Mouse (Mus musculus): ENCODE results near the gene Vkorc1l1.

Vkorc1l1 gene

DNA sequence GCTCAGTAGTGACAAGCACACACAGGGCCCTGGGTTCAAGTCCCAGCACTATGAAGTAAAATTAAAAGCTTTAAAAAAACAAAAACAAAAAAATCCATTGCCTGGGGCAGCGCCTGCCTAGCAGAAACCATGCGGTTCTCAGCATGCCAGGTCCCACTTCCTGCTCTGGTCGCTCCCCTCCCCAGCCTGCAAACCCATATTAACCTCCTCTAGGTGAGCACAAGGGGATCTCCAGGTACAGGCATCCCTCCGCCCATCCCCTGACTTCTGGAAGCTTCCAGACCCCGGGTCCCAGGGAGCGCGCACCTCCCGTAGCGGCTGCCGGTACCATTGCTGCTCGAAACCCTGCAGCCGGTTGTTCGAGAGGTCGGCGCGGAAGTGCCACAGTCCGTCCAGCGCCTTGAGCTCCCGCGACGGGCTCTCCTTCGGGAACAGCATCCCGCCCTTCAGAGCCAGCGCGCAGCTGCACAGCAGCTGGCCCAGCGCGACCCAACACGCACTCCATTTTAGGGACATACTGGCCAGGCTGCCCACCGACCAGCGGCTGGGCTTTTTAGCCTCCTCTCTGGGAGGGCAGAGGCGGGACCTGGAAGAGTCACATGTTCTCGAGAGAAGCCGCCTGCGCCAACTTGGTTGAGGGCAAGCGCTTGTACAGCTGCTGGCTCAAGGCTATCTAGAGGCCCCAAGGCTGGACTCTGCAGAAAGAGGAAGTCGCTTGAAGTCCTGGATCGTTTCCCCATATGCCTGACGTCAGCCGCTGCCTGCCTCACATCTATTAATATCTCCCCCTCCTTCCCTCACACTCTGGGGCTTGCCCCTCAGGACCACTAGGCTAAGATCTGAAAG lies 60.8 kb downstream of the Vkorc1l1 start, which contains the start of gene Gusb:
Gusb (minus strand) TSS at position 749 of the 846 bp plus-strand sequence.
- peak; percentile 40 for DNase-seq (ENCODE audit: low spot score)

DNA sequence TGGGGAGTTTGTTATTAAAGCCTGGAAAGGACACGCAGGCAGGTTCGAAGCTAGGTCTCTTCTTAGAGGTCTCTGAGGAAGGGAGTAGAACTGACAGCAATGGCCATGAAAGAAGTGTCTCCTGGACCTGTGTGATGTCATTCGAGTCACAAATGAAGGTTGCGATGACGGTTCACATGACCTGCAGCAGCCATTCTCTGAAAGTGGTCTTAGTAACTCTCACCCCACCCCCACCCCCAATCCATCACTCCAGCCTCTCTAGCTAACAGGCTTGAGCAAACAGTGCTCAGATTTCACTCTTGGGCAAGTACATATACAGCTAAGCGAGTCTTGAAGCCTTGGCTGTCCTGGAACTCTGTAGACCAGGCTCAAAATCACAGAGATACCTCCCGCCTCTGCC lies 61.5 kb downstream of the Vkorc1l1 start:
- no peak for DNase-seq (ENCODE audit: low spot score)

DNA sequence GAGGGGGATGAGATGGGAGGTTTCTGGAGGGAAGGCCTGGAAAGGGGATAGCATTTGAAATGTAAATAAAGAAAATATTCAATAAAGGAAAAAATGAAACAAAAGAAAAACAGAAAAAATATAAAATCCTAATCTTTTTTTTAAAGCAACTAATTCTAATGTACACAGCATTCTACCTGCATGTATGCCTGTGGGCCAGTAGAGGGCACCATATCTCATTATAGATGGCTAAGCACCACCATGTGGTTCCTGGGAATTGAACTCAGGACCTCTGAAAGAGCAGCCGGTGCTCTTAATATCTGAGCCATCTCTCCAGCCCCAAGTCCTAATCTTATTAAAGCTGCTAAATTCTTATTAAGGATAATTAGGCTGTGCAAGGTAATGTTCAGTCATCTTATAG lies 65.6 kb downstream of the Vkorc1l1 start:
- no peak for DNase-seq (ENCODE audit: low spot score)

DNA sequence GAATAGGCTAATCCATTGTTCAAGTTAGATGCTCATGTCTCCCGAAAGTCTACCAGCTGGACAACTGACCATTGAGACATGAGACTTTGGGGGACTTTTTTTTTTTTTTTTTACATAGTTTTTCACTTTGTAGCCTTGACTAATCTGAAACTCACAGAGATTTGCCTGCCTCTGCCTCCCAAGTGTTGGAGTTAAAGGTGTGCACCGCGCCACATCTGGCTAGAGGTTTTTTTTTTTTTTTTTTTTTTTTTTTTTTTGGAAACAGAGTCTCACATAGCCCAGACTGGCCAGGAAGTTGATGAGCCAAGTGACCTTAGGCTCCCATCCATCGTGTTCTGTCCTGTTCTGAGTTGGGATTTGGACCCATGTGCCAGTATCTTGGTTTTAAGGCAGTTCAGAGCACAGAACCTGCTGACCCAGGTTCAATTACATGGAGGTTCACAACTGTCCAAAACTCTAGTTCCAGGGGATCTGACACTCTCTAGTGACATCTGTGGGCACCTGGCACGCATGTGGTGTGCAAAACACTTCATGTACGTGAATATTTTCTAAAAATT lies 66.3 kb downstream of the Vkorc1l1 start:
- no peak for DNase-seq (ENCODE audit: low spot score)

DNA sequence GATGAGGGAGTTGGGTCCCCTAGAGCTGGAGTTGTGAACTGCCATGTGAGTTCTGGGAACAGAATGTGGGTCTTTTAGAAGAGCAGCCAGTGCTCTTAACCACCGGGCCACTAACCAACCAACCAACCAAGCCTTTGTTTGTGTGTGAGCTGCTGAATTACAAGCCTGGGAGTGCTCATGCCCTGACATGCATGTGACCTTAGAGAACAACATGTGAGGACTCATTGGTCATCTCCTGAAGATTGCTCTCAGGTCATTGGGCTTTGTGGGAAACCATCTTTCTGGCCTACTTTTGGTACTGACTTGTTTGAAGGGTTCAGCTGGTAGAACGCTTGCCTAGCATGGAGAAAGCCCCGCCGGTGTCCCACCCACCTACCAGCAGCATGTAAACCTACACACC lies 68.0 kb downstream of the Vkorc1l1 start:
- no peak for DNase-seq (ENCODE audit: low spot score)

DNA sequence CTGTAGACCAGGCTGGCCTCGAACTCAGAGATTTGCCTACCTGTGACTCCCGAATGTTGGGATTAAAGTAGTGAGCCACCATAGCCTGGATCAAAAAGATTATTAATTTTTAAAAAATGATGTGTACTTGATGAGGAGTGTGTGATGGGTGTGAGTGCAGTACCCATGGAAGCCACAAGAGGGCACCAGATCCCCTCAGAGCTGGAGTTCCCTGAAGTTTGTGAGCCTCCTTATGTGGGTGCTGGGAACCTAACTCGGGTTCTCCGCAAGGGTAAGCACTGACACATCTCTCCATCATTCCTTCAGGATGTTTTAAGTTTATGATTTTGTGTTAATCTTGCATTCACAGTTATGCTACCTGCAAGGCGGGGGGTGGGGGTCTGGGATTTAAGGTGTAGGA lies 69.2 kb downstream of the Vkorc1l1 start:
- no peak for DNase-seq (ENCODE audit: low spot score)

DNA sequence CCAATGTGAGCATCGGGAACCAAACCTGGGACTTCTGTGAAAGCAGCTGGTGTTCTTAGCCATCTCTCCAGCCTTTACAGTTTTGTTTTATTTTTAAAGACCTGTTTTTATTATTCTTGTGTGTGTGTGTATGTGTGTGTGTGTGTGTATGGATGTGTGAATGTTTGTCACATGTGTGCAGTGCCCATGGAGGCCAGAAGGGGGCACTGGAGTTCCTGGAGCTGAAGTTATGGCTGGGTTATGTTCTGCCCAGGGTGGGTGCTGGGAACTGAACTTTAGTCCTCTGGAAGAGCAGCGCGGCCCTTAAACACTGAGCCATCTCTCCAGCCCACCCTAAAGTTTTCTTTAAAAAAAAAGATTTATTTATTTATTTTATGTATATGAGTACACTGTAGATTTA lies 73.3 kb downstream of the Vkorc1l1 start:
- no peak for DNase-seq (ENCODE audit: low spot score)

DNA sequence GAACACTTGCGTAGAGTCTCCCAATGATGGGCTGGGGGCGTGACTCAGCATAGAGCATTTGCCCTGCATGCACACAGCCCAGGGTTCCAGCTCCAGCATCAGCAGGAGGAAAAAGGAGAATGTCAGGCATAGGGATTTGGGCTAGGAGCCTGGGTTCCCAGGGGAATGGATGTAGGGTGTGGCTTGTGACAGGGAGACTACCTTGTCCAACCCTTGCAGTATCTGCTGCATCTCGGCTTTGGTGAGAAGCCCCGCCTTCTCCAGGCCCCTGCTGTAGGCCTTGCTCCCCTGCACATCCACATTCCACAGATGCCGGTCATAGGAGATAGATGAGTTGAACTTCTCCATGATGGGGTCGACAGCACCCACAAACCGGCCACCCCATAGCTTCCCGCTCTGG lies 77.7 kb downstream of the Vkorc1l1 start:
- DNase-seq (ENCODE audit: low spot score), result no peak

DNA sequence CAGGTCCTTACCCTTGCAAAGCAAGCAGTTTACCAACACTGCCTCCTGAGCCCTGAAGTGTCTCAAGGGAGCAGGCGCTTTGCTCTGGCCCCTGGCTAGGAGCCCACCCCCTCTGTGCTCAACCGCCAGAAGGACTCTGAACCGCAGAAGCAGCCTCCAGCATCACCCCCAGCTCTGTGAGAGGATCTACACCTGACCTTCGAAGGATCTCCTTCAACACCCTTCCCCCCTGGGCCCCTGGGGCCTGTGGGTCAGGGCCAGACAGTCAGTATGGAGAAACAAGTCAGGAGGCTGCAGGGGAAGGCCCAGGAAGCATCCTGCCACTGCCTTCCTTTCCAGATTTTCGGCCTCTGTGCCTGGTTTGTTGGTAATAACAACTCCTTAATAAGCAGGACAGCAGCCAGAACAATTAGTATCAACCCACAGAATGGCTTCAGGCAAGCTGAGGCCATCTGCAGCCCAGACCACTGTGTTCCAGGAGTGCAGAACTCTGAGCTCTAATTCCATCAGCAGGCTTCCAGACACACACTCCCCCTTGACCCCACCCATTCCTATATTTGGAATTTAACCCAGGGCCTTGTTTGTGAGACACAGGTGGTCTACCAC lies 79.7 kb downstream of the Vkorc1l1 start:
- no peak for DNase-seq (ENCODE audit: low spot score)

DNA sequence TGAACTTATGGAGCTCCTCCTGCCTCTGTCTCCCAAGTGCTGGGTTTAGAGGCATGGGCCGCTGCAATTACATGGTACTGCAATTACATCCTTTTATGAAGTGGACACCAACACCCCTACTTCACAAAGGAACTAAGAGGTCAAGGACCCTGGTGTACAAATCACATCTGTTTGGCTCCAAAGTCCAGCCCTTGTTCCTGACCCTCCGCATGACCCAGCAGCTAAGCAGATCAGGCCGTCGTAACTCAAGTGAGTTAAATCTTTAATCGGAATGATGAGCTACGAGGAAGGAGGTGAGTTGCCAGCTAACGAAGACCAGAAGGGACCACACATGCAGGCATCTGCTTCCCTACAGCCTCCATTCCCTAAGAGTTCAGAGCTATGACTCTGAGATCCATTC lies 80.6 kb downstream of the Vkorc1l1 start:
- no peak for DNase-seq (ENCODE audit: low spot score)

DNA sequence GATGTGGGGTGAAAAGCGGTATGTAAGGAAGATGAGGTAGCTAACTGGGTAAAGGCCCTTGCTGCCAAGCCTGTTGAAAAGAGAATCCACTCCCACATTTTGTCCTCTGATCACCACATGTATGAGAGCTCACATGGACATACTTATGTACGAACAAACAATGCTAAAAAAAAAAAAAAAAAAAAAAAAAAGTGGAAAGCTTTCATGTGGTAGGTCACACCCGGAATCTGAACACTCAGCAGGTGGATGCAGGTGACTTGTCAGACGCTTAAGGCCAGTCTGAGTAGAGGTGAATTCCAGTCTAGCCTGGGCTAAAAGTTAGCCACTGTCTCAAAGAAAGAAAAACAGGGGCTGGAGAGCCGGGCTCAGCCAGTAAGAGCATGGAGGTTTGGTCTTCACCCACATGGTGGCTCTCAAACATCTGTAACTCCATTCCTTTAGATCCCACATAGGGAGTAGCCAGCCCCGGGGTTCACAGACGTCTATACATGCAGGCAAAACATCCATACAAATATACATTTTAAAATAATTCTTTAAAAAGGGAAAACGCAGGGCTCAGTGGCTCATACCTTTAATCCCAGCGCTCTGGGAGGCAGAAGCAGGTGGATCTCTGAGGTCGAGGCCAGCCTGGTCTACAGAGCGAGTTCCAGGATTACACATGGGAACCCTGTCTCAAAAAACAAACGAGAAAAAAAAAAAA lies 81.4 kb downstream of the Vkorc1l1 start:
- no peak for DNase-seq (ENCODE audit: low spot score)

DNA sequence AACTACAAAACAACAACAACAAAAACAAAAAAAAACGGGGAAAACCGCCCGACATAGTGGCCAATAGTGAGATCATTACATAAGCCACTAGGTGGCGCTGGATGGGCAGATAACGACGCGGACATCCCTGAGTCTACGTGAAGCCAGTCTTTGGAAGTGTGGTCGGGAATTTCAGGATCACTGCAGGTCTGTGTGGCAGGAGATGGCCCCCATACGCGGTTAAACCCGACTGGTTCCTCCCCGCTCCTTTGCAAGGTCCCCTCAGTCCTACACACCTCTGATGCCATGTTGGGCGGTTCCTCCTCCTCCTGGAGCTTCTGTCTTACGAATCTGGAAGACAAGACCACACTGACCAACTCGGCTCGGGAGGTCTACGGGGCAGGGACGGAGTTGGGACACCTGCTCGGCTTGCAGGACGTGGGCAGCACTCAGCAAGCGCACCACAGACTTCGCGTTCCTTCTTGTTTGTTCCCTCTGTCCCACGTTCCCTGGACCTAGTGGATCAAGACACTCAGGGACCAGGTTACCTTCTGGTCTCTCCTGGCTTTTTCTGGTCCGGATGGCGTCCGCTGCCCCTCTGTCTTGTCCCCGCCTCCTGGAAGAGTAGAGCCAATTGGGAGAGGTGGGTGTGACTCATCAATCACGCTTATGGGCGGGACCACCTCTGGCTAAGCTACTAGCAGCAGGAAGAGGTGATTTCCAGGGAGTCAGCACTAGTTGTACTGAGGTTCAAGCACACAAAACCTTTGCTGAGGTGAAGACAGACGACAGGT lies 82.2 kb downstream of the Vkorc1l1 start:
- DNase-seq (ENCODE audit: low spot score), result peak; percentile 41

DNA sequence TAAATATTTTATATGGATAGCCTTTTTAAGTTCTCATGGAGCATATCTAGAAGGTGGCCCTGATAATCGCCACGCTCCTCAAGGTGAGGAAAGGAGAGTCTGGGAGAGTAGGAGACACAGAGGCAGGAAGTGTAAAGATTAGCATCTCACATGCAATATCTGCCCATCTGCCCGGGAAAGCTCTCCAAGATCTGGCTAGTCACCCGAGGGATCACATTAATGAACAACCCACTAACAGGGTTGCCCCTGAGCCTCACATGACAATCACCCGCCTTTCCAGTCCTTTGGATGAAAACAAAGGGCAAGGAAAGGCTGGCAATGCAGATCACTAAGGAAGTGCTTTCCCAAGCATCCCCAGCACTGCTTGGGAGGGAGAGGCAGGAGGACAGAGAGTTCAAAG lies 85.4 kb downstream of the Vkorc1l1 start:
- no peak for DNase-seq (ENCODE audit: low spot score)

DNA sequence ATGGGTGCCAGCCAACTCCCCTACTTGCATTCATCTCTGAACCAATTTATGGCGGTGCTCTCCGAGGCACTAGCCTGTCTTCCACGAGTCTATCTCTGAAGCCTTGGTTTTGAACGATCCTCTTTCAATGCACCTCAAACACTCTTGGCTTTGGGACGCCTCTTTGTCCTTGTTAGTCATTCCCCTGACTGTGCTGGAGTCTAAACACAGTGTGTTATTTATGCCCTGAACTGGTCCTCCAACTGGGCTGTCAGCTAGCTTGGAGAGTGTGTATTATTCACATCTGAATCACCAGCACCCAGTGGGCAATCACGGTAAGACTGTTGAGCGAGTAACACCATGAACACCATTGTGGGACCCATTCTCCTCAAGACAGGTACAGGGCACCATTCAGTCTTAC lies 85.9 kb downstream of the Vkorc1l1 start:
- DNase-seq (ENCODE audit: low spot score), result no peak

DNA sequence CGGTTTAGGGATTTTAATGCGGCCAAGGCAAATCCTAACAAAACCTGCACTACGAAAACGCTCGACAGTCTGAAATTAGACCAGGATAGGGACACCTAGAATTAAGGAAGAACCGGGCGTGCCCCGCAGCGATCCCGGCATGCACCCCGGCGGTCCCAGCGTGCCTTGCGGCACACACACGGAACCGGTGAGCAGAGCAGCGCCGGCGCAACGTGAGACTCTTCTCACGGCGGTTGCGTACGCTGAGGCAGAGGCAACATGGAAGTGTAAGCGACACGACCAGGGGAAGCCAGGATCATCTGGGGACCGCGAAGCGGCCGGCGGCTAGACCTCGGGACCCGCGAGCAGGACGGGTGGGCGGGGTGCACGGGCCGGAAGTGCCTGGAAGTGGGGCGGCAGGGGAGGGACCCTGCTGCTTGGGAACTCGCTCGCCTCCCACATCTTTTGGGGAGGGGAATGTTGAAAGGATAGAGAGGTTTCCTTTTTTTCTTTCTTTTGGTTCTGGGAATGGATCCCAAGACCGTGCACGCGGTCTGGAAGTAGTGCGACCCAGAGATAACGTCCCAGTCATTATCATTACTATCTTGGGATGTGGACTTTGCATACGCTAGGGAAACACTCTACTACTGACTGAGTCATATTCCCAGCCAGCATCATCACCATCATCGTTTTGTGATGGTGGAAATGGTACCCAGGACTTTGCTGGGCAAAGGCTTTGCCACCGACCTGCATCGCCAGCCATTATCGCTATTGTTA lies 87.5 kb downstream of the Vkorc1l1 start, which contains the start of the genes Asl and Crcp:
Asl (minus strand) TSS at position 106 of the 756 bp plus-strand sequence.
Crcp (plus strand) TSS at position 149 of the 756 bp plus-strand sequence.
- peak; percentile 54 for DNase-seq (ENCODE audit: low spot score)

DNA sequence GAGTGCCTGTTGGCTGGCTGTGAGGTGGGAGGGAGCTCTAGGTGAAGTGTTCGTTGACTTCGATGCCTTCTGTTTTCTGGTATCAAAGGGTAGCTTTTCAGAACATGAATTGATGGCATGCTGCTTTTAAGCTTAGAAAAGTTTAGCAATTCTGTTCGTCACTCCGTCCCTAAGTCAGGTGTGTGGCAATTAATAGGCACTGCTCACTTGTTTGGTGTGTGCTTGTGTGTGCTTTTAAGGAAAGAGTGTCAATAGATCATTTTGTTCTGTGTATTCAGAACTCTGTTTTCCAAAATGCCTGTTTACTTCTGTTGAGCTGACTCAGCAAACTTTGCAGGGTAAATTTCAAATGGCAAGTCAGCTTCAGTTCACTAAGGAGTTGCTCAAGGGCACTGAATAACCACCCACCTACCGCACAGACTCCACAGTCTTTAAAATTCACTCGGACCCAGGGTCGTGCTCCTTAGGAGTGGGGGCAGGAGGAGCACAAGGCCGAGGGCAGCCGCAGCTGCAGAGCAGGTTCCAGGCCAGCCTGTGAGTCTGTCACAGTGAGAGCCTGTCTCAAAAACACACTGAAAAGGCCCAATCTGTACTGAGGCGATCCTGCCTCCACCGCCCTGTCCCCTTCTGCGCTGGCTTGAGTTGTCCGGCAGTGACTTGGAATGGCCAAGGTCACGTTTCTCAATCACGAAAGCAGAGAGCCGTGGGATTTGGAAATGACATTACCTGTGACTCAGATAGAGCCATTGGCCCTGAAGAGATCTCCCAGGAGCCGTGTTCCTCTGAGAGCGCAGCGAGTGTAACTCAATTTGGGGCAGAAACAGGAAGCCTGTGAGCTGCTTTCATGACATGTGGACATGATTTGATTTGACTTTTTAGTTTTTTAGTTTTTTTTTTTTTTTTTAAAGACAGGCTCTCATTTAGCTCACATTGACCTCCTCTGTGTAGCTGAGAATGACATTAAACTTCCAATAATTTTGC lies 89.9 kb downstream of the Vkorc1l1 start:
- no peak for DNase-seq (ENCODE audit: low spot score)

DNA sequence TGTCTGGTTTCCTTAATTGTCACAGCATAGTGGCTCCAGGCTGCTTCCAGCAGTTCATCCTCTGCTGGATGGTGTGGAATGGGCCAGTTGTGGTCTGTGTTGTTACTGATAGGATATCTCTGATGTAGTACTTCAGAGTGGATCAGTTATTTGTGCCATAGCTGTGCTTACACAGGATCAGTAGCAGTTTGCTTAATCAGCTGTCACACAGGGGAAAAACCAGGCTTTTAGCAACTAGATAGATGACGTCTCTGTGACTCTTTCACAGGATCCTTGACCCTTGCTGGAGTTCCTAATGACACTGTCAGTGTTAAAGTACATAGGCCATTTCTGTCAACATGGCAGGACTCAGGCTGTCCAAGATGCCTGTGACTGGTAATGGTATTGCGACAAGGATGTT lies 92.1 kb downstream of the Vkorc1l1 start:
- DNase-seq (ENCODE audit: low spot score), result no peak
